16 mouse cellular contexts compared by ENCODE assay signal in genomic region chr1:90209741-90210140, GRCm38 (mm10). TPM values are rescaled to one million over a fixed set of nuclear protein-coding genes. Genes with fewer than 3 reads are reported as not detected.
DNase-seq lines count a peak whose midpoint lies in the region; ATAC-seq and TF ChIP-seq lines count a peak whose summit lies in the region.
"Had no signal": no experiment of that assay in that cellular context is flagged by ENCODE, and none has a peak within 500 bp of the region (broad histone marks: within the 10 kb centered on the region; RNA-seq: fewer than 3 reads in every experiment).

No protein-coding gene starts in this region.

- peak overlapping the region; percentile 98 for H3K27ac ChIP-seq in heart, adult 2 months
- H3K27ac ChIP-seq in midbrain, embryonic 13.5 days = no peak overlapping the region
- no peak overlapping the region for H3K27ac ChIP-seq in midbrain, embryonic 14.5 days (replicated peaks; ENCODE audit: low read depth, low read length)
- peak overlapping the region; percentile 74 for H3K27ac ChIP-seq in forebrain, embryonic 16.5 days (ENCODE audit: low read length)
- H3K27ac ChIP-seq: limb, embryonic 15.5 days had no signal

- intact Hi-C loops in heart, adult 2 months (cut with DNase I) = no loop called here
- intact Hi-C loops in heart, postnatal 36 days (cut with DNase I) = loop anchor here (5.0 kb wide), 1 partner anchor 288 kb away; no protein-coding TSS in a partner anchor
- intact Hi-C loops in left cerebral cortex, postnatal 10 days (cut with DNase I) = no loop called here

- H3K9me3 ChIP-seq in midbrain, embryonic 13.5 days = no peaks in the 10 kb centered on the region
- no peaks in the 10 kb centered on the region for H3K9me3 ChIP-seq in midbrain, embryonic 14.5 days (ENCODE audit: control insufficient read depth, low read length)
- no peaks in the 10 kb centered on the region for H3K9me3 ChIP-seq in forebrain, embryonic 16.5 days (ENCODE audit: control insufficient read depth, low read length)
- H3K9me3 ChIP-seq: limb, embryonic 15.5 days had no signal

- DNase-seq in heart, adult 2 months = no peak
- no peak for DNase-seq in heart, postnatal 36 days
- DNase-seq in midbrain, embryonic 14.5 days = no peak
- peak; percentile 67 to 75 for DNase-seq in kidney, postnatal 4 days
- no peak for DNase-seq in left cerebral cortex, postnatal 10 days (ENCODE audit: extremely low spot score in 1 of 2, low spot score in 2 of 2)
- DNase-seq: cerebellum, adult 8-10 months; lung, postnatal 14 days; thymus, adult 18-20 months had no signal

- no peak for TF ChIP-seq CTCF in heart, adult 2 months (IDR thresholded peaks at IDR 0.05)

- H3K36me3 ChIP-seq in heart, adult 2 months (ENCODE audit: control insufficient read depth, insufficient read depth, low read length) = peaks cover 16% of the 10 kb centered on the region
- H3K36me3 ChIP-seq in midbrain, embryonic 13.5 days = peaks cover 13% of the 10 kb centered on the region
- peaks cover 9% of the 10 kb centered on the region for H3K36me3 ChIP-seq in midbrain, embryonic 14.5 days (ENCODE audit: control insufficient read depth, insufficient read depth, low read length)
- H3K36me3 ChIP-seq in forebrain, embryonic 16.5 days (ENCODE audit: control insufficient read depth, insufficient read depth) = peaks cover 5% of the 10 kb centered on the region; the same call in 1 of the 2 replicates

- H3K4me2 ChIP-seq in midbrain, embryonic 13.5 days (replicated peaks) = peak overlapping the region; percentile 17; the same call in 1 of the 2 replicates
- H3K4me2 ChIP-seq in midbrain, embryonic 14.5 days (ENCODE audit: low read length) = no peak overlapping the region
- peak overlapping the region; percentile 24 for H3K4me2 ChIP-seq in forebrain, embryonic 16.5 days (ENCODE audit: low read length)

- H3K4me3 ChIP-seq in heart, adult 2 months = no peak overlapping the region
- no peak overlapping the region for H3K4me3 ChIP-seq in midbrain, embryonic 13.5 days (replicated peaks)
- no peak overlapping the region for H3K4me3 ChIP-seq in midbrain, embryonic 14.5 days (replicated peaks; ENCODE audit: low read depth, low read length)
- H3K4me3 ChIP-seq in forebrain, embryonic 16.5 days (replicated peaks; ENCODE audit: low read length) = no peak overlapping the region
- H3K4me3 ChIP-seq: limb, embryonic 15.5 days had no signal

- 10% methylated on average over 2 of the region's 2 CpGs for WGBS in heart, adult 2 months
- WGBS in midbrain, embryonic 13.5 days = 77% methylated on average over 2 of the region's 2 CpGs
- WGBS in midbrain, embryonic 14.5 days = 82% methylated on average over 2 of the region's 2 CpGs
- WGBS in forebrain, embryonic 16.5 days = 71% methylated on average over 2 of the region's 2 CpGs

- peaks cover 2% of the 10 kb centered on the region for H3K79me2 ChIP-seq in heart, adult 2 months (replicated peaks; ENCODE audit: control insufficient read depth, insufficient read depth, low read length)

- H3K27me3 ChIP-seq in heart, adult 2 months (ENCODE audit: control insufficient read depth, insufficient read depth, low read length) = no peaks in the 10 kb centered on the region
- H3K27me3 ChIP-seq in midbrain, embryonic 13.5 days = no peaks in the 10 kb centered on the region
- H3K27me3 ChIP-seq in midbrain, embryonic 14.5 days (ENCODE audit: control insufficient read depth, insufficient read depth, low read length) = no peaks in the 10 kb centered on the region
- no peaks in the 10 kb centered on the region for H3K27me3 ChIP-seq in forebrain, embryonic 16.5 days (replicated peaks; ENCODE audit: control insufficient read depth, insufficient read depth, low read length)
- H3K27me3 ChIP-seq: limb, embryonic 15.5 days; Patski had no signal

- H3K4me1 ChIP-seq in heart, adult 2 months (ENCODE audit: control insufficient read depth, insufficient read depth, low read length) = peaks cover 43% of the 10 kb centered on the region
- peaks cover 77% of the 10 kb centered on the region for H3K4me1 ChIP-seq in midbrain, embryonic 13.5 days (replicated peaks)
- H3K4me1 ChIP-seq in midbrain, embryonic 14.5 days (ENCODE audit: control insufficient read depth, insufficient read depth, low read length) = peaks cover 35% of the 10 kb centered on the region
- peaks cover 51% of the 10 kb centered on the region for H3K4me1 ChIP-seq in forebrain, embryonic 16.5 days (replicated peaks; ENCODE audit: control insufficient read depth, insufficient read depth, low read length)

- ATAC-seq in midbrain, embryonic 13.5 days = no peak
- no peak for ATAC-seq in midbrain, embryonic 14.5 days (ENCODE audit: low FRiP score, low TSS enrichment)
- no peak for ATAC-seq in forebrain, embryonic 16.5 days
- ATAC-seq: CD4-positive, CD25-positive, alpha-beta regulatory T cell, adult 4 months; Patski had no signal

- H3K9ac ChIP-seq in heart, adult 2 months (ENCODE audit: low read depth, low read length) = no peak overlapping the region
- H3K9ac ChIP-seq in midbrain, embryonic 13.5 days (replicated peaks) = no peak overlapping the region
- H3K9ac ChIP-seq in midbrain, embryonic 14.5 days (replicated peaks; ENCODE audit: low read length) = no peak overlapping the region
- no peak overlapping the region for H3K9ac ChIP-seq in forebrain, embryonic 16.5 days (replicated peaks; ENCODE audit: low read depth, low read length)
- H3K9ac ChIP-seq: limb, embryonic 15.5 days had no signal

- no peak for TF ChIP-seq POLR2A in heart, adult 2 months (IDR thresholded peaks at IDR 0.05; ENCODE audit: insufficient read depth, low read depth, low read length)

- TF ChIP-seq EP300 in heart, adult 2 months (IDR thresholded peaks at IDR 0.05; ENCODE audit: insufficient read depth, low read depth, low read length) = no peak

RNA-seq across cellular contexts. Expression of gene Ackr3, which starts 6.0 kb away (rescaled TPM):
- total RNA-seq in heart, adult 2 months (2021) = 10 to 100 TPM; 56.5 to 58.0 TPM
- polyA plus RNA-seq in heart, adult 2 months (2012; rRNA removed) = 186 and 351 TPM in 2 replicates
- 10 to 100 TPM; 56.4 to 92.5 TPM for total RNA-seq in heart, postnatal 36 days (2021)
- polyA plus RNA-seq in midbrain, embryonic 13.5 days (2015; fragmentation: Nextera tagmentation; extraction: Ambion mirVana) = 16.1 and 17.1 TPM in 2 replicates
- polyA plus RNA-seq in midbrain, embryonic 14.5 days (2014; fragmentation: Nextera tagmentation; extraction: Ambion mirVana) = 12.8 and 13.6 TPM in 2 replicates
- 20.3 and 26.1 TPM in 2 replicates for polyA plus RNA-seq in forebrain, embryonic 16.5 days (2015; fragmentation: Nextera tagmentation; extraction: Ambion mirVana)
- 1 to 10 TPM; 6.9 to 7.9 TPM for total RNA-seq in left cerebral cortex, postnatal 10 days (2021)
- polyA plus RNA-seq: CD4-positive, CD25-positive, alpha-beta regulatory T cell, adult 4 months had no signal

RNA-seq across cellular contexts. Expression of gene Iqca, which starts 56.5 kb away (rescaled TPM):
- total RNA-seq in heart, adult 2 months (2021) = not detected
- polyA plus RNA-seq in heart, adult 2 months (2012; rRNA removed) = 0.43 TPM in 1 of 2 replicates, not detected in the other
- total RNA-seq in heart, postnatal 36 days (2021) = not detected
- 0.24 and 0.35 TPM in 2 replicates for polyA plus RNA-seq in midbrain, embryonic 13.5 days (2015; fragmentation: Nextera tagmentation; extraction: Ambion mirVana)
- polyA plus RNA-seq in midbrain, embryonic 14.5 days (2014; fragmentation: Nextera tagmentation; extraction: Ambion mirVana) = 0.20 and 0.31 TPM in 2 replicates
- polyA plus RNA-seq in forebrain, embryonic 16.5 days (2015; fragmentation: Nextera tagmentation; extraction: Ambion mirVana) = 0.45 and 0.67 TPM in 2 replicates
- total RNA-seq in left cerebral cortex, postnatal 10 days (2021) = under 1 TPM; 0.34 to 0.51 TPM
- polyA plus RNA-seq: CD4-positive, CD25-positive, alpha-beta regulatory T cell, adult 4 months; embryonic facial prominence, embryonic 11.5 days; heart, postnatal 0 days; small intestine, adult 2 months had no signal

Comparison
In these comparisons a context has a peak if more than half of its experiments do, and no peak if none do; other contexts are left out.
1. DNase-seq: peak in kidney, postnatal 4 days (2 of 2); none in heart, adult 2 months (0 of 2), heart, postnatal 36 days (0 of 2), midbrain, embryonic 14.5 days (single experiment) and left cerebral cortex, postnatal 10 days (0 of 2).
2. H3K27ac ChIP-seq: peak in heart, adult 2 months (single experiment) and forebrain, embryonic 16.5 days (single experiment); none in midbrain, embryonic 13.5 days (single experiment) and midbrain, embryonic 14.5 days (single experiment).